Mouse (Mus musculus): ENCODE data around the gene Nhsl2. TPM values are rescaled to one million over a fixed set of nuclear protein-coding genes. Genes with fewer than 3 reads are reported as not detected.
A peak's percentile ranks its signal among the peaks of the same experiment; 100 is the strongest.
"Not testable (repeated sequence)": the region's sequence is repeated elsewhere in the genome, so short reads cannot be mapped to it uniquely, and the experiment has no call there.

Gene Nhsl2
- 1.3 TPM in 2 replicates for polyA plus RNA-seq (2015; fragmentation: Nextera tagmentation; extraction: Ambion mirVana)

GRCm38 (mm10) chrX:101849281-101849821 lies at the start of gene Nhsl2:
Gene Nhsl2, plus strand, starts transcription at chrX:101849385.
- TF ChIP-seq CTCF (IDR thresholded peaks at IDR 0.05; ENCODE audit: low read depth): no peak
- Histone ChIP-seq H3K36me3 (ENCODE audit: control insufficient read depth, insufficient read depth) (no peaks in the 10 kb centered on the region), H3K9me3 (ENCODE audit: control insufficient read depth) (no peaks in the 10 kb centered on the region), H3K9ac (ENCODE audit: low read depth, low read length) (peak within 1 kb of the TSS; percentile 17; the same call in 1 of the 2 replicates), H3K4me2 (replicated peaks; ENCODE audit: low read depth) (peak within 1 kb of the TSS; percentile 82), H3K27ac (ENCODE audit: low read depth, low read length) (no peak within 1 kb of the TSS), H3K4me1 (replicated peaks; ENCODE audit: control insufficient read depth, insufficient read depth, low read length) (no peaks in the 10 kb centered on the region), H3K27me3 (replicated peaks; ENCODE audit: control insufficient read depth, insufficient read depth, low read length) (peaks cover 32% of the 10 kb centered on the region), H3K4me3 (ENCODE audit: low read depth, low read length) (peak within 1 kb of the TSS; percentile 47)
- 21% methylated on average over 40 of the region's 58 CpGs for WGBS
- peak; percentile 45; the same call in 1 of the 2 replicates for ATAC-seq

- no peak overlapping the region for H3K4me3 ChIP-seq (ENCODE audit: low read depth, low read length)
- no peaks in the 10 kb centered on the region for H3K4me1 ChIP-seq (replicated peaks; ENCODE audit: control insufficient read depth, insufficient read depth, low read length)
- no peaks in the 10 kb centered on the region for H3K27me3 ChIP-seq (replicated peaks; ENCODE audit: control insufficient read depth, insufficient read depth, low read length)
- no peaks in the 10 kb centered on the region for H3K9me3 ChIP-seq (ENCODE audit: control insufficient read depth)
- H3K9ac ChIP-seq (ENCODE audit: low read depth, low read length): no peak overlapping the region
- TF ChIP-seq CTCF (IDR thresholded peaks at IDR 0.05; ENCODE audit: low read depth): peak; percentile 65
- ATAC-seq: no peak
- WGBS: 33% methylated on average over 2 of the region's 2 CpGs
- H3K27ac ChIP-seq (ENCODE audit: low read depth, low read length): no peak overlapping the region
- no peak overlapping the region for H3K4me2 ChIP-seq (replicated peaks; ENCODE audit: low read depth)
- H3K36me3 ChIP-seq (ENCODE audit: control insufficient read depth, insufficient read depth): no peaks in the 10 kb centered on the region
These were observed 43.7 kb upstream of the Nhsl2 start for GRCm38 (mm10) chrX:101805512-101805911.

- no peak for ATAC-seq
- Histone ChIP-seq H3K36me3 (ENCODE audit: control insufficient read depth, insufficient read depth) (no peaks in the 10 kb centered on the region), H3K9ac (ENCODE audit: low read depth, low read length) (no peak overlapping the region), H3K4me2 (replicated peaks; ENCODE audit: low read depth) (no peak overlapping the region), H3K9me3 (ENCODE audit: control insufficient read depth) (no peaks in the 10 kb centered on the region), H3K27ac (ENCODE audit: low read depth, low read length) (no peak overlapping the region), H3K4me3 (ENCODE audit: low read depth, low read length) (no peak overlapping the region), H3K27me3 (replicated peaks; ENCODE audit: control insufficient read depth, insufficient read depth, low read length) (no peaks in the 10 kb centered on the region), H3K4me1 (replicated peaks; ENCODE audit: control insufficient read depth, insufficient read depth, low read length) (no peaks in the 10 kb centered on the region)
- no peak for TF ChIP-seq CTCF (IDR thresholded peaks at IDR 0.05; ENCODE audit: low read depth)
- WGBS: 57% methylated on average over 3 of the region's 3 CpGs
These were observed 37.4 kb upstream of the Nhsl2 start for GRCm38 (mm10) chrX:101811750-101812149.

- ATAC-seq: no peak
- WGBS: 67% methylated on average over 1 of the region's 1 CpGs
- H3K9ac ChIP-seq (ENCODE audit: low read depth, low read length): no peak overlapping the region
These were observed 30.0 kb upstream of the Nhsl2 start for GRCm38 (mm10) chrX:101819163-101819562.

GRCm38 (mm10) chrX:101819980-101820379 lies 29.2 kb upstream of the Nhsl2 start:
- not testable (repeated sequence) for H3K4me1 ChIP-seq (replicated peaks; ENCODE audit: control insufficient read depth, insufficient read depth, low read length); H3K9ac ChIP-seq (ENCODE audit: low read depth, low read length); H3K27ac ChIP-seq (ENCODE audit: low read depth, low read length); H3K4me2 ChIP-seq (replicated peaks; ENCODE audit: low read depth); H3K9me3 ChIP-seq (ENCODE audit: control insufficient read depth); ATAC-seq; H3K36me3 ChIP-seq (ENCODE audit: control insufficient read depth, insufficient read depth); H3K4me3 ChIP-seq (ENCODE audit: low read depth, low read length); H3K27me3 ChIP-seq (replicated peaks; ENCODE audit: control insufficient read depth, insufficient read depth, low read length)

More at GRCm38 (mm10) chrX:101819163-101819562, 30.0 kb upstream of the Nhsl2 start:
- Histone ChIP-seq H3K27me3 (replicated peaks; ENCODE audit: control insufficient read depth, insufficient read depth, low read length) (no peaks in the 10 kb centered on the region), H3K4me3 (ENCODE audit: low read depth, low read length) (no peak overlapping the region), H3K36me3 (ENCODE audit: control insufficient read depth, insufficient read depth) (no peaks in the 10 kb centered on the region), H3K4me2 (replicated peaks; ENCODE audit: low read depth) (no peak overlapping the region), H3K4me1 (replicated peaks; ENCODE audit: control insufficient read depth, insufficient read depth, low read length) (no peaks in the 10 kb centered on the region), H3K27ac (ENCODE audit: low read depth, low read length) (no peak overlapping the region), H3K9me3 (ENCODE audit: control insufficient read depth) (no peaks in the 10 kb centered on the region)
- peak; percentile 55 for TF ChIP-seq CTCF (IDR thresholded peaks at IDR 0.05; ENCODE audit: low read depth)

- no peaks in the 10 kb centered on the region for H3K4me1 ChIP-seq (replicated peaks; ENCODE audit: control insufficient read depth, insufficient read depth, low read length)
- H3K9ac ChIP-seq (ENCODE audit: low read depth, low read length): no peak overlapping the region
- no peaks in the 10 kb centered on the region for H3K36me3 ChIP-seq (ENCODE audit: control insufficient read depth, insufficient read depth)
- H3K27me3 ChIP-seq (replicated peaks; ENCODE audit: control insufficient read depth, insufficient read depth, low read length): peaks cover 32% of the 10 kb centered on the region
- ATAC-seq: no peak
- H3K9me3 ChIP-seq (ENCODE audit: control insufficient read depth): no peaks in the 10 kb centered on the region
- TF ChIP-seq CTCF (IDR thresholded peaks at IDR 0.05; ENCODE audit: low read depth): no peak
- no peak overlapping the region for H3K27ac ChIP-seq (ENCODE audit: low read depth, low read length)
- H3K4me3 ChIP-seq (ENCODE audit: low read depth, low read length): no peak overlapping the region
- WGBS: 58% methylated on average over 5 of the region's 5 CpGs
- H3K4me2 ChIP-seq (replicated peaks; ENCODE audit: low read depth): no peak overlapping the region
These were observed 1.9 kb upstream of the Nhsl2 start for GRCm38 (mm10) chrX:101847191-101847795.
